Mouse (Mus musculus): ENCODE data around the gene Nde1. TPM values are rescaled to one million over a fixed set of nuclear protein-coding genes. Genes with fewer than 3 reads are reported as not detected.

The Nde1 gene
- total RNA-seq, 1 experiment from 2014 or later, result 37.1 TPM

Other genes starting within 250 kb of the Nde1 start
- gene 2900011O08Rik, start 176.7 kb upstream of the Nde1 start, total RNA-seq (2017), result not detected in 3 replicates
- gene Ifitm7, start 176.4 kb upstream of the Nde1 start, total RNA-seq (2017), result not detected in 3 replicates
- 23.1 to 49.6 TPM (median 23.7 TPM) in 3 replicates for gene Marf1, start 76 bp downstream of the Nde1 start, total RNA-seq (2017)
- gene Myh11, start 128.1 kb downstream of the Nde1 start, total RNA-seq (2017), result 0.78 TPM in 1 of 3 replicates, not detected in the others
- 34.2 to 48.9 TPM (median 40.9 TPM) in 3 replicates for gene Fopnl, start 154.1 kb downstream of the Nde1 start, total RNA-seq (2017)
- gene Abcc1, start 198.3 kb downstream of the Nde1 start, total RNA-seq (2017), result 15.3 to 24.0 TPM (median 22.2 TPM) in 3 replicates

Measured in monocyte, adult 5-6 weeks (primary cell).